Mouse (Mus musculus): Measurements from ENCODE around the gene Mfsd4a. TPM values are rescaled to one million over a fixed set of nuclear protein-coding genes. Genes with fewer than 3 reads are reported as not detected.

Mfsd4a gene
- polyA plus RNA-seq, 1 experiment from 2014 or later = 16.7 TPM

GRCm38 (mm10) chr1:132005466-132005865 is 62.4 kb downstream of the Mfsd4a start:
- Histone ChIP-seq H3K9ac (ENCODE audit: low read length) (no peak overlapping the region), H3K27ac (replicated peaks) (0 out of 2 replicates have a peak overlapping the region, but pooled peaks have one; percentile 4), H3K9me3 (ENCODE audit: control insufficient read depth, low read length) (no peaks in the 10 kb centered on the region), H3K4me3 (ENCODE audit: low read depth, low read length) (no peak overlapping the region), H3K36me3 (ENCODE audit: control insufficient read depth, insufficient read depth, low read length) (no peaks in the 10 kb centered on the region), H3K27me3 (ENCODE audit: control insufficient read depth, insufficient read depth, low read length) (no peaks in the 10 kb centered on the region), H3K4me1 (replicated peaks; ENCODE audit: control insufficient read depth, insufficient read depth) (no peaks in the 10 kb centered on the region), H3K4me2 (replicated peaks; ENCODE audit: low read depth) (no peak overlapping the region)
- TF ChIP-seq EP300 (optimal IDR thresholded peaks at IDR 0.05) (no peak), CTCF (IDR thresholded peaks at IDR 0.05; ENCODE audit: low read depth) (no peak)
- ATAC-seq (ENCODE audit: low FRiP score, low TSS enrichment) (no peak), DNase-seq (ENCODE audit: low spot score) (no peak)
- WGBS = 82% methylated on average over 1 of the region's 1 CpGs

- 0 out of 2 replicates have a peak overlapping the region, but pooled peaks have one; percentile 13 for H3K27ac ChIP-seq (replicated peaks)
- ATAC-seq (ENCODE audit: low FRiP score, low TSS enrichment) (no peak), DNase-seq (ENCODE audit: low spot score) (no peak)
- H3K4me1 ChIP-seq (replicated peaks; ENCODE audit: control insufficient read depth, insufficient read depth) = no peaks in the 10 kb centered on the region
- no peak overlapping the region for H3K9ac ChIP-seq (ENCODE audit: low read length)
- H3K36me3 ChIP-seq (ENCODE audit: control insufficient read depth, insufficient read depth, low read length) = no peaks in the 10 kb centered on the region
- H3K27me3 ChIP-seq (ENCODE audit: control insufficient read depth, insufficient read depth, low read length) = no peaks in the 10 kb centered on the region
- TF ChIP-seq CTCF (IDR thresholded peaks at IDR 0.05; ENCODE audit: low read depth) (no peak), EP300 (optimal IDR thresholded peaks at IDR 0.05) (no peak)
- WGBS = 72% methylated on average over 6 of the region's 6 CpGs
- no peak overlapping the region for H3K4me3 ChIP-seq (ENCODE audit: low read depth, low read length)
- H3K4me2 ChIP-seq (replicated peaks; ENCODE audit: low read depth) = no peak overlapping the region
- no peaks in the 10 kb centered on the region for H3K9me3 ChIP-seq (ENCODE audit: control insufficient read depth, low read length)
Observed at GRCm38 (mm10) chr1:132004574-132005180, 63.2 kb downstream of the Mfsd4a start.

GRCm38 (mm10) chr1:132003817-132004216 is 64.0 kb downstream of the Mfsd4a start:
- DNase-seq (ENCODE audit: low spot score) = no peak
- 41% methylated on average over 1 of the region's 1 CpGs for WGBS
- H3K4me2 ChIP-seq (replicated peaks; ENCODE audit: low read depth) = no peak overlapping the region

GRCm38 (mm10) chr1:132003111-132003510 is 64.8 kb downstream of the Mfsd4a start:
- TF ChIP-seq EP300 (optimal IDR thresholded peaks at IDR 0.05) (no peak), CTCF (IDR thresholded peaks at IDR 0.05; ENCODE audit: low read depth) (no peak)
- Histone ChIP-seq H3K36me3 (ENCODE audit: control insufficient read depth, insufficient read depth, low read length) (no peaks in the 10 kb centered on the region), H3K4me2 (replicated peaks; ENCODE audit: low read depth) (no peak overlapping the region), H3K27ac (replicated peaks) (no peak overlapping the region), H3K27me3 (ENCODE audit: control insufficient read depth, insufficient read depth, low read length) (no peaks in the 10 kb centered on the region), H3K9me3 (ENCODE audit: control insufficient read depth, low read length) (no peaks in the 10 kb centered on the region), H3K4me3 (ENCODE audit: low read depth, low read length) (no peak overlapping the region), H3K4me1 (replicated peaks; ENCODE audit: control insufficient read depth, insufficient read depth) (no peaks in the 10 kb centered on the region), H3K9ac (ENCODE audit: low read length) (no peak overlapping the region)
- DNase-seq (ENCODE audit: low spot score) (no peak), ATAC-seq (ENCODE audit: low FRiP score, low TSS enrichment) (no peak)
- 58% methylated on average over 2 of the region's 2 CpGs for WGBS

More at GRCm38 (mm10) chr1:132003817-132004216, 64.0 kb downstream of the Mfsd4a start:
- H3K4me1 ChIP-seq (replicated peaks; ENCODE audit: control insufficient read depth, insufficient read depth) = no peaks in the 10 kb centered on the region
- H3K4me3 ChIP-seq (ENCODE audit: low read depth, low read length) = no peak overlapping the region
- H3K27me3 ChIP-seq (ENCODE audit: control insufficient read depth, insufficient read depth, low read length) = no peaks in the 10 kb centered on the region
- no peaks in the 10 kb centered on the region for H3K36me3 ChIP-seq (ENCODE audit: control insufficient read depth, insufficient read depth, low read length)
- no peak overlapping the region for H3K27ac ChIP-seq (replicated peaks)
- no peak overlapping the region for H3K9ac ChIP-seq (ENCODE audit: low read length)
- H3K9me3 ChIP-seq (ENCODE audit: control insufficient read depth, low read length) = no peaks in the 10 kb centered on the region
- TF ChIP-seq EP300 (optimal IDR thresholded peaks at IDR 0.05) = no peak
- no peak for TF ChIP-seq CTCF (IDR thresholded peaks at IDR 0.05; ENCODE audit: low read depth)
- ATAC-seq (ENCODE audit: low FRiP score, low TSS enrichment) = no peak

- WGBS = 59% methylated on average over 4 of the region's 4 CpGs
- Histone ChIP-seq H3K27ac (replicated peaks) (no peak overlapping the region), H3K4me3 (ENCODE audit: low read depth, low read length) (no peak overlapping the region), H3K36me3 (ENCODE audit: control insufficient read depth, insufficient read depth, low read length) (no peaks in the 10 kb centered on the region), H3K9me3 (ENCODE audit: control insufficient read depth, low read length) (no peaks in the 10 kb centered on the region), H3K9ac (ENCODE audit: low read length) (no peak overlapping the region), H3K4me2 (replicated peaks; ENCODE audit: low read depth) (no peak overlapping the region), H3K4me1 (replicated peaks; ENCODE audit: control insufficient read depth, insufficient read depth) (no peaks in the 10 kb centered on the region), H3K27me3 (ENCODE audit: control insufficient read depth, insufficient read depth, low read length) (no peaks in the 10 kb centered on the region)
- DNase-seq (ENCODE audit: low spot score) (no peak), ATAC-seq (ENCODE audit: low FRiP score, low TSS enrichment) (no peak)
- no peak for TF ChIP-seq EP300 (optimal IDR thresholded peaks at IDR 0.05)
Observed at GRCm38 (mm10) chr1:132001880-132002330, 66.0 kb downstream of the Mfsd4a start.

GRCm38 (mm10) chr1:132000506-132000905 is 67.4 kb downstream of the Mfsd4a start:
- no peak overlapping the region for H3K4me3 ChIP-seq (ENCODE audit: low read depth, low read length)
- ATAC-seq (ENCODE audit: low FRiP score, low TSS enrichment) (no peak), DNase-seq (ENCODE audit: low spot score) (no peak)
- TF ChIP-seq CTCF (IDR thresholded peaks at IDR 0.05; ENCODE audit: low read depth) (peak; percentile 63), EP300 (optimal IDR thresholded peaks at IDR 0.05) (no peak)
- no peak overlapping the region for H3K27ac ChIP-seq (replicated peaks)
- H3K27me3 ChIP-seq (ENCODE audit: control insufficient read depth, insufficient read depth, low read length) = no peaks in the 10 kb centered on the region
- H3K4me2 ChIP-seq (replicated peaks; ENCODE audit: low read depth) = no peak overlapping the region
- H3K4me1 ChIP-seq (replicated peaks; ENCODE audit: control insufficient read depth, insufficient read depth) = no peaks in the 10 kb centered on the region
- H3K36me3 ChIP-seq (ENCODE audit: control insufficient read depth, insufficient read depth, low read length) = no peaks in the 10 kb centered on the region
- no peaks in the 10 kb centered on the region for H3K9me3 ChIP-seq (ENCODE audit: control insufficient read depth, low read length)
- H3K9ac ChIP-seq (ENCODE audit: low read length) = no peak overlapping the region
